Mouse (Mus musculus): Measurements from ENCODE around the gene Unc5c.

GRCm38 (mm10) chr3:141490647-141491046 is 25.6 kb downstream of the Unc5c start:
- TF ChIP-seq POLR2A (IDR thresholded peaks at IDR 0.05; ENCODE audit: extremely low read depth, insufficient read depth, low read length) (no peak), CTCF (IDR thresholded peaks at IDR 0.05; ENCODE audit: extremely low read depth, insufficient read depth, low read length) (no peak)

All from cortical plate, adult 2 months (tissue).